Mouse (Mus musculus) myocyte (in vitro differentiated cells): ENCODE measurements at regions not wholly inside any gene's neighbourhood (a gene's known extent, or its start where the extent isn't known, plus 50 kb on each side); places are given as distances from the start of the nearest gene placed in this dataset.

Experiments used
- H3K27me3 ChIP-seq: one replicate; pipeline ENCODE4 v1.6.1; 2011; ENCODE audit not compliant: control insufficient read depth, insufficient read depth, insufficient read length
- H3K36me3 ChIP-seq: one replicate; pipeline ENCODE4 v1.6.1; 2011; ENCODE audit not compliant: control insufficient read depth, insufficient read depth
- H3K4me2 ChIP-seq: one replicate; pipeline ENCODE4 v1.6.1; 2011; ENCODE audit warnings: low read depth, control low read depth
- H3K4me3 ChIP-seq: one replicate; pipeline ENCODE4 v1.5.1; 2011; ENCODE audit warnings: mild to moderate bottlenecking, control low read depth, moderate library complexity
- H3K79me2 ChIP-seq: one replicate; pipeline ENCODE4 v1.6.1; 2011; ENCODE audit not compliant: control insufficient read depth, insufficient read depth
- H3ac ChIP-seq: one replicate; pipeline ENCODE4 v1.6.1; 2011; ENCODE audit not compliant: control insufficient read depth, insufficient read length
- CEBPB ChIP-seq: IDR thresholded peaks from 2 replicates; pipeline ENCODE4 v1.6.1; 2011; ENCODE audit warnings: mild to moderate bottlenecking, moderate library complexity; ENCODE audit not compliant: poor library complexity, insufficient read depth, severe bottlenecking
- E2F4 ChIP-seq: IDR thresholded peaks from one replicate; pipeline ENCODE4 v1.6.1; 2011; ENCODE audit warnings: mild to moderate bottlenecking, control low read depth, moderate library complexity; ENCODE audit not compliant: insufficient read depth
- MAX ChIP-seq: IDR thresholded peaks from one replicate; pipeline ENCODE4 v1.6.1; 2011; ENCODE audit warnings: low read depth, mild to moderate bottlenecking, control low read depth
- MYOD1 ChIP-seq, 3 experiments: IDR thresholded peaks; one replicate each; pipeline ENCODE4 v1.6.1; 2011; ENCODE audit warnings: control low read depth in 2 of 3, low read depth in 2 of 3, mild to moderate bottlenecking in 2 of 3, moderate library complexity in 1 of 3; ENCODE audit not compliant: insufficient read length in 2 of 3, control insufficient read depth in 1 of 3
- MYOG ChIP-seq, 3 experiments: IDR thresholded peaks; one replicate each; pipeline ENCODE4 v1.6.1; 2011; ENCODE audit warnings: control low read depth in 2 of 3, low read depth in 2 of 3, mild to moderate bottlenecking in 2 of 3; ENCODE audit not compliant: insufficient read length in 2 of 3, control insufficient read depth in 1 of 3, insufficient read depth in 1 of 3
- POLR2A ChIP-seq: IDR thresholded peaks from one replicate; pipeline ENCODE4 v1.6.1; 2011; ENCODE audit warnings: low read depth, mild to moderate bottlenecking, control low read depth, moderate library complexity; ENCODE audit not compliant: insufficient read length
- POLR2AphosphoS2 ChIP-seq: IDR thresholded peaks from one replicate; pipeline ENCODE4 v1.6.1; 2011; ENCODE audit warnings: low read depth, control low read depth; ENCODE audit not compliant: insufficient read length
- REST ChIP-seq: IDR thresholded peaks from one replicate; pipeline ENCODE4 v1.6.1; 2011; ENCODE audit warnings: mild to moderate bottlenecking, control low read depth, moderate library complexity; ENCODE audit not compliant: insufficient read depth, insufficient read length
- SRF ChIP-seq: IDR thresholded peaks from one replicate; pipeline ENCODE4 v1.6.1; 2011; ENCODE audit warnings: low read depth; ENCODE audit not compliant: control insufficient read depth, insufficient read length
- TCF12 ChIP-seq: IDR thresholded peaks from one replicate; pipeline ENCODE4 v1.6.1; 2011; ENCODE audit warnings: mild to moderate bottlenecking, control low read depth; ENCODE audit not compliant: poor library complexity, insufficient read depth, severe bottlenecking
- TCF3 ChIP-seq: IDR thresholded peaks from one replicate; pipeline ENCODE4 v1.6.1; 2011; ENCODE audit warnings: low read depth, control low read depth; ENCODE audit not compliant: insufficient read length
- USF1 ChIP-seq: IDR thresholded peaks from one replicate; pipeline ENCODE4 v1.6.1; 2011; ENCODE audit warnings: low read depth, mild to moderate bottlenecking, control low read depth, moderate library complexity

- no peak overlapping the region for H3K4me2 ChIP-seq
- H3K79me2 ChIP-seq: no peaks in the 10 kb centered on the region
- H3K4me3 ChIP-seq: no peak overlapping the region
- no peaks in the 10 kb centered on the region for H3K27me3 ChIP-seq
- H3K36me3 ChIP-seq: no peaks in the 10 kb centered on the region
- no peak overlapping the region for H3ac ChIP-seq
- TF ChIP-seq MYOD1 (IDR thresholded peaks at IDR 0.05; ENCODE audit: control insufficient read depth in 1 of 3, insufficient read length in 2 of 3, low read depth in 2 of 3): no peak
These were observed 171.9 kb upstream of the Krr1 start for GRCm38 (mm10) chr10:111800590-111800935.

GRCm38 (mm10) chr10:111801021-111801793, 171.3 kb upstream of the Krr1 start:
- TF ChIP-seq SRF (no peak), MAX (no peak), CEBPB (no peak), POLR2AphosphoS2 (no peak), MYOD1 (IDR thresholded peaks at IDR 0.05; ENCODE audit: control insufficient read depth in 1 of 3, insufficient read length in 2 of 3, low read depth in 2 of 3) (no peak), TCF3 (no peak), USF1 (no peak), MYOG (IDR thresholded peaks at IDR 0.05; ENCODE audit: control insufficient read depth in 1 of 3, insufficient read depth in 1 of 3, insufficient read length in 2 of 3, low read depth in 2 of 3) (no peak), REST (no peak)
- Histone ChIP-seq H3K36me3 (no peaks in the 10 kb centered on the region), H3K4me2 (no peak overlapping the region)

GRCm38 (mm10) chr10:111801794-111802359, 170.6 kb upstream of the Krr1 start:
- Histone ChIP-seq H3ac (no peak overlapping the region), H3K36me3 (no peaks in the 10 kb centered on the region), H3K4me3 (no peak overlapping the region), H3K79me2 (no peaks in the 10 kb centered on the region), H3K27me3 (no peaks in the 10 kb centered on the region), H3K4me2 (no peak overlapping the region)
- TF ChIP-seq MYOD1 (IDR thresholded peaks at IDR 0.05; ENCODE audit: control insufficient read depth in 1 of 3, insufficient read length in 2 of 3, low read depth in 2 of 3) (no peak), TCF3 (no peak), POLR2AphosphoS2 (no peak), E2F4 (no peak), SRF (no peak), USF1 (no peak), MAX (no peak), POLR2A (no peak), CEBPB (no peak), TCF12 (no peak), REST (no peak), MYOG (IDR thresholded peaks at IDR 0.05; ENCODE audit: control insufficient read depth in 1 of 3, insufficient read depth in 1 of 3, insufficient read length in 2 of 3, low read depth in 2 of 3) (no peak)

More at GRCm38 (mm10) chr10:111801021-111801793, 171.3 kb upstream of the Krr1 start:
- Histone ChIP-seq H3K27me3 (no peaks in the 10 kb centered on the region), H3K79me2 (no peaks in the 10 kb centered on the region), H3ac (no peak overlapping the region), H3K4me3 (no peak overlapping the region)

GRCm38 (mm10) chr10:111806333-111806732, 166.1 kb upstream of the Krr1 start:
- no peak overlapping the region for H3K4me3 ChIP-seq
- H3K4me2 ChIP-seq: no peak overlapping the region
- TF ChIP-seq SRF (no peak), MYOD1 (IDR thresholded peaks at IDR 0.05; ENCODE audit: control insufficient read depth in 1 of 3, insufficient read length in 2 of 3, low read depth in 2 of 3) (no peak), POLR2AphosphoS2 (no peak), USF1 (no peak), TCF12 (no peak), REST (no peak), MYOG (IDR thresholded peaks at IDR 0.05; ENCODE audit: control insufficient read depth in 1 of 3, insufficient read depth in 1 of 3, insufficient read length in 2 of 3, low read depth in 2 of 3) (no peak), TCF3 (no peak), E2F4 (no peak), CEBPB (no peak), POLR2A (no peak), MAX (no peak)
- H3ac ChIP-seq: no peak overlapping the region
- H3K36me3 ChIP-seq: no peaks in the 10 kb centered on the region
- H3K79me2 ChIP-seq: no peaks in the 10 kb centered on the region
- no peaks in the 10 kb centered on the region for H3K27me3 ChIP-seq

- H3K4me3 ChIP-seq: no peak overlapping the region
- no peak overlapping the region for H3ac ChIP-seq
- TF ChIP-seq TCF12: no peak
- TF ChIP-seq POLR2AphosphoS2: no peak
- no peak for TF ChIP-seq USF1
- TF ChIP-seq MYOG (IDR thresholded peaks at IDR 0.05; ENCODE audit: control insufficient read depth in 1 of 3, insufficient read depth in 1 of 3, insufficient read length in 2 of 3, low read depth in 2 of 3): no peak
- no peak for TF ChIP-seq REST
- no peak for TF ChIP-seq MYOD1 (IDR thresholded peaks at IDR 0.05; ENCODE audit: control insufficient read depth in 1 of 3, insufficient read length in 2 of 3, low read depth in 2 of 3)
- no peak for TF ChIP-seq POLR2A
- TF ChIP-seq MAX: no peak
- no peak for TF ChIP-seq SRF
- TF ChIP-seq E2F4: no peak
- TF ChIP-seq TCF3: no peak
- no peak for TF ChIP-seq CEBPB
- no peaks in the 10 kb centered on the region for H3K36me3 ChIP-seq
- H3K27me3 ChIP-seq: no peaks in the 10 kb centered on the region
- no peaks in the 10 kb centered on the region for H3K79me2 ChIP-seq
- H3K4me2 ChIP-seq: no peak overlapping the region
These were observed 165.5 kb upstream of the Krr1 start for GRCm38 (mm10) chr10:111806916-111807315.
